Mouse (Mus musculus): Measurements from ENCODE around the gene Cap2. TPM values are rescaled to one million over a fixed set of nuclear protein-coding genes. Genes with fewer than 3 reads are reported as not detected.

Cap2 gene
- polyA plus RNA-seq, 1 experiment from 2014 or later: 9.5 TPM

- Histone ChIP-seq H3K4me3 (ENCODE audit: low read depth, low read length) (no peak overlapping the region), H3K4me2 (ENCODE audit: low read depth) (no peak overlapping the region), H3K4me1 (ENCODE audit: control insufficient read depth, insufficient read depth, low read length) (no peaks in the 10 kb centered on the region), H3K36me3 (ENCODE audit: control insufficient read depth, insufficient read depth, low read length) (no peaks in the 10 kb centered on the region), H3K9ac (ENCODE audit: low read length) (no peak overlapping the region), H3K27ac (ENCODE audit: low read depth, low read length) (no peak overlapping the region), H3K9me3 (ENCODE audit: control insufficient read depth, low read length) (no peaks in the 10 kb centered on the region), H3K27me3 (ENCODE audit: control insufficient read depth, insufficient read depth, low read length) (no peaks in the 10 kb centered on the region)
- WGBS: 82% methylated on average over 5 of the region's 5 CpGs
- ATAC-seq (ENCODE audit: insufficient read depth, low FRiP score, low TSS enrichment) (no peak), DNase-seq (ENCODE audit: low spot score) (no peak)
These were observed 64.3 kb downstream of the Cap2 start for GRCm38 (mm10) chr13:46565913-46566312.

- DNase-seq (ENCODE audit: low spot score) (no peak), ATAC-seq (ENCODE audit: insufficient read depth, low FRiP score, low TSS enrichment) (no peak)
- H3K4me1 ChIP-seq (ENCODE audit: control insufficient read depth, insufficient read depth, low read length): no peaks in the 10 kb centered on the region
- no peaks in the 10 kb centered on the region for H3K27me3 ChIP-seq (ENCODE audit: control insufficient read depth, insufficient read depth, low read length)
- H3K27ac ChIP-seq (ENCODE audit: low read depth, low read length): no peak overlapping the region
- WGBS: 87% methylated on average over 8 of the region's 8 CpGs
- H3K9ac ChIP-seq (ENCODE audit: low read length): no peak overlapping the region
- no peaks in the 10 kb centered on the region for H3K36me3 ChIP-seq (ENCODE audit: control insufficient read depth, insufficient read depth, low read length)
- H3K9me3 ChIP-seq (ENCODE audit: control insufficient read depth, low read length): no peaks in the 10 kb centered on the region
- H3K4me2 ChIP-seq (ENCODE audit: low read depth): no peak overlapping the region
- no peak overlapping the region for H3K4me3 ChIP-seq (ENCODE audit: low read depth, low read length)
These were observed 67.8 kb downstream of the Cap2 start for GRCm38 (mm10) chr13:46569469-46569868.

- WGBS: 29% methylated on average over 12 of the region's 12 CpGs
- Histone ChIP-seq H3K4me1 (ENCODE audit: control insufficient read depth, insufficient read depth, low read length) (no peaks in the 10 kb centered on the region), H3K4me2 (ENCODE audit: low read depth) (peak overlapping the region; percentile 20; the same call in 1 of the 2 replicates), H3K27ac (ENCODE audit: low read depth, low read length) (no peak overlapping the region), H3K36me3 (ENCODE audit: control insufficient read depth, insufficient read depth, low read length) (no peaks in the 10 kb centered on the region), H3K27me3 (ENCODE audit: control insufficient read depth, insufficient read depth, low read length) (no peaks in the 10 kb centered on the region), H3K9ac (ENCODE audit: low read length) (peak overlapping the region; percentile 48), H3K9me3 (ENCODE audit: control insufficient read depth, low read length) (no peaks in the 10 kb centered on the region), H3K4me3 (ENCODE audit: low read depth, low read length) (no peak overlapping the region)
- DNase-seq (ENCODE audit: low spot score) (peak; percentile 20), ATAC-seq (ENCODE audit: insufficient read depth, low FRiP score, low TSS enrichment) (no peak)
These were observed 69.5 kb downstream of the Cap2 start for GRCm38 (mm10) chr13:46571141-46571592.

- no peak overlapping the region for H3K9ac ChIP-seq (ENCODE audit: low read length)
- ATAC-seq (ENCODE audit: insufficient read depth, low FRiP score, low TSS enrichment): no peak
These were observed 70.5 kb downstream of the Cap2 start for GRCm38 (mm10) chr13:46571961-46572647.

GRCm38 (mm10) chr13:46572648-46573163 is 71.1 kb downstream of the Cap2 start:
- Histone ChIP-seq H3K9ac (ENCODE audit: low read length) (no peak overlapping the region), H3K36me3 (ENCODE audit: control insufficient read depth, insufficient read depth, low read length) (no peaks in the 10 kb centered on the region), H3K27ac (ENCODE audit: low read depth, low read length) (no peak overlapping the region), H3K9me3 (ENCODE audit: control insufficient read depth, low read length) (no peaks in the 10 kb centered on the region), H3K27me3 (ENCODE audit: control insufficient read depth, insufficient read depth, low read length) (no peaks in the 10 kb centered on the region), H3K4me1 (ENCODE audit: control insufficient read depth, insufficient read depth, low read length) (no peaks in the 10 kb centered on the region), H3K4me3 (ENCODE audit: low read depth, low read length) (no peak overlapping the region), H3K4me2 (ENCODE audit: low read depth) (no peak overlapping the region)
- 74% methylated on average over 9 of the region's 9 CpGs for WGBS
- ATAC-seq (ENCODE audit: insufficient read depth, low FRiP score, low TSS enrichment) (no peak), DNase-seq (ENCODE audit: low spot score) (no peak)

More at GRCm38 (mm10) chr13:46571961-46572647, 70.5 kb downstream of the Cap2 start:
- Histone ChIP-seq H3K27me3 (ENCODE audit: control insufficient read depth, insufficient read depth, low read length) (no peaks in the 10 kb centered on the region), H3K36me3 (ENCODE audit: control insufficient read depth, insufficient read depth, low read length) (no peaks in the 10 kb centered on the region), H3K9me3 (ENCODE audit: control insufficient read depth, low read length) (no peaks in the 10 kb centered on the region), H3K4me1 (ENCODE audit: control insufficient read depth, insufficient read depth, low read length) (no peaks in the 10 kb centered on the region), H3K4me3 (ENCODE audit: low read depth, low read length) (no peak overlapping the region), H3K27ac (ENCODE audit: low read depth, low read length) (no peak overlapping the region), H3K4me2 (ENCODE audit: low read depth) (no peak overlapping the region)
- WGBS: 68% methylated on average over 11 of the region's 11 CpGs
- DNase-seq (ENCODE audit: low spot score): no peak

- Histone ChIP-seq H3K4me2 (ENCODE audit: low read depth) (no peak overlapping the region), H3K27me3 (ENCODE audit: control insufficient read depth, insufficient read depth, low read length) (no peaks in the 10 kb centered on the region), H3K4me1 (ENCODE audit: control insufficient read depth, insufficient read depth, low read length) (no peaks in the 10 kb centered on the region), H3K36me3 (ENCODE audit: control insufficient read depth, insufficient read depth, low read length) (no peaks in the 10 kb centered on the region), H3K9me3 (ENCODE audit: control insufficient read depth, low read length) (no peaks in the 10 kb centered on the region), H3K27ac (ENCODE audit: low read depth, low read length) (no peak overlapping the region), H3K9ac (ENCODE audit: low read length) (no peak overlapping the region), H3K4me3 (ENCODE audit: low read depth, low read length) (no peak overlapping the region)
- ATAC-seq (ENCODE audit: insufficient read depth, low FRiP score, low TSS enrichment) (no peak), DNase-seq (ENCODE audit: low spot score) (no peak)
- WGBS: 80% methylated on average over 5 of the region's 5 CpGs
These were observed 72.6 kb downstream of the Cap2 start for GRCm38 (mm10) chr13:46574201-46574600.

- H3K27me3 ChIP-seq (ENCODE audit: control insufficient read depth, insufficient read depth, low read length): no peaks in the 10 kb centered on the region
- no peak overlapping the region for H3K4me2 ChIP-seq (ENCODE audit: low read depth)
- ATAC-seq (ENCODE audit: insufficient read depth, low FRiP score, low TSS enrichment): no peak
- DNase-seq (ENCODE audit: low spot score): no peak
- no peaks in the 10 kb centered on the region for H3K9me3 ChIP-seq (ENCODE audit: control insufficient read depth, low read length)
- no peaks in the 10 kb centered on the region for H3K36me3 ChIP-seq (ENCODE audit: control insufficient read depth, insufficient read depth, low read length)
- H3K4me1 ChIP-seq (ENCODE audit: control insufficient read depth, insufficient read depth, low read length): no peaks in the 10 kb centered on the region
- no peak overlapping the region for H3K4me3 ChIP-seq (ENCODE audit: low read depth, low read length)
- no peak overlapping the region for H3K9ac ChIP-seq (ENCODE audit: low read length)
- 80% methylated on average over 4 of the region's 4 CpGs for WGBS
- no peak overlapping the region for H3K27ac ChIP-seq (ENCODE audit: low read depth, low read length)
These were observed 73.1 kb downstream of the Cap2 start for GRCm38 (mm10) chr13:46574707-46575106.

- WGBS: 84% methylated on average over 7 of the region's 7 CpGs
- ATAC-seq (ENCODE audit: insufficient read depth, low FRiP score, low TSS enrichment) (no peak), DNase-seq (ENCODE audit: low spot score) (no peak)
- no peak overlapping the region for H3K9ac ChIP-seq (ENCODE audit: low read length)
- no peak overlapping the region for H3K27ac ChIP-seq (ENCODE audit: low read depth, low read length)
- no peak overlapping the region for H3K4me2 ChIP-seq (ENCODE audit: low read depth)
- no peaks in the 10 kb centered on the region for H3K4me1 ChIP-seq (ENCODE audit: control insufficient read depth, insufficient read depth, low read length)
- H3K4me3 ChIP-seq (ENCODE audit: low read depth, low read length): no peak overlapping the region
- H3K27me3 ChIP-seq (ENCODE audit: control insufficient read depth, insufficient read depth, low read length): no peaks in the 10 kb centered on the region
- no peaks in the 10 kb centered on the region for H3K9me3 ChIP-seq (ENCODE audit: control insufficient read depth, low read length)
- H3K36me3 ChIP-seq (ENCODE audit: control insufficient read depth, insufficient read depth, low read length): no peaks in the 10 kb centered on the region
These were observed 83.2 kb downstream of the Cap2 start for GRCm38 (mm10) chr13:46584860-46585259.

GRCm38 (mm10) chr13:46587717-46588289 is 86.2 kb downstream of the Cap2 start:
- DNase-seq (ENCODE audit: low spot score): no peak
- no peaks in the 10 kb centered on the region for H3K27me3 ChIP-seq (ENCODE audit: control insufficient read depth, insufficient read depth, low read length)
- no peak overlapping the region for H3K4me2 ChIP-seq (ENCODE audit: low read depth)
- H3K27ac ChIP-seq (ENCODE audit: low read depth, low read length): no peak overlapping the region
- H3K4me1 ChIP-seq (ENCODE audit: control insufficient read depth, insufficient read depth, low read length): no peaks in the 10 kb centered on the region
- ATAC-seq (ENCODE audit: insufficient read depth, low FRiP score, low TSS enrichment): no peak
- no peak overlapping the region for H3K9ac ChIP-seq (ENCODE audit: low read length)
- no peaks in the 10 kb centered on the region for H3K9me3 ChIP-seq (ENCODE audit: control insufficient read depth, low read length)
- H3K4me3 ChIP-seq (ENCODE audit: low read depth, low read length): no peak overlapping the region
- no peaks in the 10 kb centered on the region for H3K36me3 ChIP-seq (ENCODE audit: control insufficient read depth, insufficient read depth, low read length)
- WGBS: 88% methylated on average over 17 of the region's 17 CpGs

Measured in neural tube, embryonic 11.5 days (tissue).